In the genomic region with DNA sequence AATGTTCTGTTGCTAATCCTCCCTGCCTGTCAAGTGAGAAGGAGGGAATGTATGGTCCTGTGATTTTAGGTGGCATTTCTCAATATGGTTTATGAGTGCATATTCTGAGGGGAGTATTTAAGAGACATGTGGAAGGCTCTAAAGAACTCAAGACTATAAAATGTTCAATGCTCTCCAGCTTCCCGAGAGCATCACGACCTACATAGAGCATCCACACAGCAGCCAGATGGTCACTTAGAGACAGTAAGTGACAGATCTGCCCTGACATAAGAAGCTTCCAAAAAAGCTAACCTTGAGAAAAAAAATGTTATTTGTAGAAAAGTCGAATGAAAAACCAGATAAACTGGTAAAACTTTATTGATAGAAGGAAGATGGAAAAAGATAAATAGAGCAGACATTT, we compare ENCODE assay signal across 18 mouse cellular contexts.
"Had no signal": no experiment of that assay in that cellular context is flagged by ENCODE, and none has a peak within 500 bp of the region (broad histone marks: within the 10 kb centered on the region; RNA-seq: fewer than 3 reads in every experiment).

No protein-coding gene starts in this region.

- ATAC-seq: liver, postnatal 0 days; midbrain, embryonic 13.5 days; midbrain, embryonic 15.5 days had no signal

- H3K4me1 ChIP-seq: liver, embryonic 15.5 days had no signal

- H3K27ac ChIP-seq: liver, embryonic 15.5 days; midbrain, embryonic 13.5 days; midbrain, embryonic 15.5 days; neural tube, embryonic 13.5 days; neural tube, embryonic 15.5 days had no signal

- H3K9ac ChIP-seq: liver, embryonic 15.5 days; liver, postnatal 0 days; lung, embryonic 14.5 days; midbrain, embryonic 13.5 days; midbrain, embryonic 15.5 days; neural tube, embryonic 13.5 days; neural tube, embryonic 15.5 days had no signal

- H3K9me3 ChIP-seq: liver, embryonic 15.5 days; midbrain, embryonic 13.5 days; midbrain, embryonic 15.5 days; neural tube, embryonic 13.5 days; neural tube, embryonic 15.5 days had no signal

- H3K36me3 ChIP-seq: liver, embryonic 15.5 days; midbrain, embryonic 13.5 days; midbrain, embryonic 15.5 days; neural tube, embryonic 13.5 days; neural tube, embryonic 15.5 days had no signal

- DNase-seq: liver, postnatal 0 days; lung, embryonic 14.5 days; lung, postnatal 10 days; lung, postnatal 4 days; right cerebral cortex, adult 18-20 months; right cerebral cortex, postnatal 25 days; right cerebral cortex, postnatal 4 days; spleen, adult 18-20 months; thymus, adult 18-20 months; thymus, postnatal 14 days; thymus, postnatal 36 days had no signal

- H3K27me3 ChIP-seq: liver, embryonic 15.5 days; midbrain, embryonic 15.5 days; neural tube, embryonic 13.5 days; neural tube, embryonic 15.5 days had no signal

- H3K4me2 ChIP-seq: liver, embryonic 15.5 days; lung, embryonic 14.5 days; midbrain, embryonic 11.5 days; midbrain, embryonic 13.5 days; midbrain, embryonic 15.5 days; neural tube, embryonic 13.5 days; neural tube, embryonic 15.5 days had no signal

- H3K4me3 ChIP-seq: liver, embryonic 15.5 days; midbrain, embryonic 13.5 days; midbrain, embryonic 15.5 days; myocyte; neural tube, embryonic 13.5 days; neural tube, embryonic 15.5 days had no signal
